Mouse (Mus musculus) stomach, postnatal 0 days (tissue): Measurements from ENCODE around the gene Tubg1. TPM values are rescaled to one million over a fixed set of nuclear protein-coding genes. Genes with fewer than 3 reads are reported as not detected.

Experiments
- ATAC-seq: fragments of 200-750 bp; cut with Nextera tagmentation; 2 replicates; pipeline ENCODE4 v1.8.0; 2017; ENCODE audit not compliant: low FRiP score, low TSS enrichment
- DNase-seq: peaks from one replicate; pipeline ENCODE4 v3.0.0-alpha.2; 2016; ENCODE audit warnings: low spot score
- H3K27ac ChIP-seq: fragments of 300-500 bp; sonication (generic); replicated peaks from 2 replicates; pipeline ENCODE4 v1.5.1; 2014; ENCODE audit warnings: mild to moderate bottlenecking, control low read depth
- H3K27me3 ChIP-seq: fragments of 300-500 bp; sonication (generic); 2 replicates; pipeline ENCODE4 v1.6.1; 2014; ENCODE audit warnings: low read length; ENCODE audit not compliant: control insufficient read depth, insufficient read depth
- H3K36me3 ChIP-seq: fragments of 300-500 bp; sonication (generic); 2 replicates; pipeline ENCODE4 v1.6.1; 2014; ENCODE audit warnings: low read length, mixed read lengths; ENCODE audit not compliant: control insufficient read depth, insufficient read depth
- H3K4me1 ChIP-seq: fragments of 300-500 bp; sonication (generic); replicated peaks from 2 replicates; pipeline ENCODE4 v1.6.1; 2014; ENCODE audit warnings: antibody characterized with exemption; ENCODE audit not compliant: control insufficient read depth, insufficient read depth
- H3K4me2 ChIP-seq: fragments of 300-500 bp; sonication (generic); replicated peaks from 2 replicates; pipeline ENCODE4 v1.6.1; 2014; ENCODE audit warnings: low read depth, mild to moderate bottlenecking, control low read depth, moderate library complexity
- H3K4me3 ChIP-seq: fragments of 300-500 bp; sonication (generic); 2 replicates; pipeline ENCODE4 v1.5.1; 2014; ENCODE audit warnings: low read depth, low read length, control low read depth
- H3K9ac ChIP-seq: fragments of 300-500 bp; sonication (generic); 2 replicates; pipeline ENCODE4 v1.6.1; 2014; ENCODE audit warnings: mild to moderate bottlenecking, low read length, control low read depth, mixed read lengths
- H3K9me3 ChIP-seq: fragments of 300-500 bp; sonication (generic); 2 replicates; pipeline ENCODE4 v1.6.1; 2016; ENCODE audit warnings: low read length; ENCODE audit not compliant: control insufficient read depth
- CTCF ChIP-seq: IDR thresholded peaks from 2 replicates; pipeline ENCODE4 v1.5.1; 2016; ENCODE audit warnings: antibody characterized with exemption, low read depth, mild to moderate bottlenecking, moderate library complexity
- EP300 ChIP-seq: optimal IDR thresholded peaks from 2 replicates; pipeline ENCODE3; 2016; ENCODE audit warnings: antibody characterized with exemption
- WGBS: fragments of 180-500 bp; shearing (Covaris S2); extraction: QIAGEN DNeasy Blood & Tissue Kit; methylation state at CpG from one replicate; pipeline ENCODE4 v1.1.7; 2014; 5-methylcytosine and 5-hydroxymethylcytosine counted together
- microRNA-seq: library from miRNA; unstranded; fragments of <30 nt; microRNA quantifications from one replicate; pipeline ENCODE4, GENCODE M21; 2016
- polyA plus RNA-seq: library from polyadenylated mRNA; unstranded; fragments of >200 nt; fragmentation: Nextera tagmentation; extraction: Ambion mirVana; gene quantifications from 2 replicates; pipeline ENCODE4 v1.2.1, GENCODE M21; 2015

Tubg1 gene
- polyA plus RNA-seq, 1 experiment from 2014 or later, result 29.8 TPM

GRCm38 (mm10) chr11:101174389-101174745, 54.6 kb downstream of the Tubg1 start:
- no peaks in the 10 kb centered on the region for H3K36me3 ChIP-seq
- H3K4me3 ChIP-seq, result peak overlapping the region; percentile 38
- DNase-seq (no peak), ATAC-seq (no peak)
- TF ChIP-seq CTCF, result no peak
- TF ChIP-seq EP300, result no peak
- H3K27ac ChIP-seq, result peak overlapping the region; percentile 87; the same call in 1 of the 2 replicates
- no peaks in the 10 kb centered on the region for H3K27me3 ChIP-seq
- peaks cover 20% of the 10 kb centered on the region for H3K4me1 ChIP-seq
- peak overlapping the region; percentile 54; the same call in 1 of the 2 replicates for H3K9ac ChIP-seq
- 47% methylated on average over 9 of the region's 9 CpGs for WGBS
- H3K4me2 ChIP-seq, result peak overlapping the region; percentile 73
- H3K9me3 ChIP-seq, result no peaks in the 10 kb centered on the region

GRCm38 (mm10) chr11:101174851-101175628, 55.3 kb downstream of the Tubg1 start, which contains the start of gene Ccr10:
TSS of gene Ccr10 (minus strand) at chr11:101175443.
- no peaks in the 10 kb centered on the region for H3K36me3 ChIP-seq
- 25% methylated on average over 14 of the region's 14 CpGs for WGBS
- H3K4me3 ChIP-seq, result peak within 1 kb of the TSS; percentile 38
- peak; percentile 13 for DNase-seq
- H3K9ac ChIP-seq, result peak within 1 kb of the TSS; percentile 54; the same call in 1 of the 2 replicates
- peak; percentile 75 for TF ChIP-seq CTCF
- TF ChIP-seq EP300, result no peak
- H3K27ac ChIP-seq, result peak within 1 kb of the TSS; percentile 87; the same call in 1 of the 2 replicates
- H3K4me1 ChIP-seq, result peaks cover 19% of the 10 kb centered on the region
- H3K4me2 ChIP-seq, result peak within 1 kb of the TSS; percentile 73
- no peak for ATAC-seq
- H3K27me3 ChIP-seq, result no peaks in the 10 kb centered on the region
- H3K9me3 ChIP-seq, result no peaks in the 10 kb centered on the region

- WGBS, result 11% methylated on average over 11 of the region's 11 CpGs
- H3K4me3 ChIP-seq, result peak overlapping the region; percentile 31
- TF ChIP-seq EP300 (no peak), CTCF (no peak)
- no peaks in the 10 kb centered on the region for H3K27me3 ChIP-seq
- H3K4me1 ChIP-seq, result peaks cover 19% of the 10 kb centered on the region
- H3K9ac ChIP-seq, result no peak overlapping the region
- H3K4me2 ChIP-seq, result peak overlapping the region; percentile 73
- ATAC-seq (no peak), DNase-seq (peak; percentile 20)
- H3K36me3 ChIP-seq, result no peaks in the 10 kb centered on the region
- H3K9me3 ChIP-seq, result no peaks in the 10 kb centered on the region
- no peak overlapping the region for H3K27ac ChIP-seq
These were observed 55.9 kb downstream of the Tubg1 start for GRCm38 (mm10) chr11:101175636-101176116.

Small RNA genes lying within 50 kb of the gene (microRNA-seq; reads per million reads assigned to microRNA genes)
- not detected for gene Gm27626

Other genes starting within 250 kb of the Tubg1 start
- gene Stat3, start 180.4 kb upstream of the Tubg1 start, polyA plus RNA-seq, result 47.7 and 55.1 TPM in 2 replicates
- 313 and 331 TPM in 2 replicates for gene Cavin1, start 149.1 kb upstream of the Tubg1 start, polyA plus RNA-seq
- 44.8 and 45.5 TPM in 2 replicates for gene Atp6v0a1, start 110.5 kb upstream of the Tubg1 start, polyA plus RNA-seq
- 16.0 and 17.1 TPM in 2 replicates for gene Naglu, start 49.9 kb upstream of the Tubg1 start, polyA plus RNA-seq
- 0.08 TPM in 1 of 2 replicates, not detected in the other for gene Hsd17b1, start 41.5 kb upstream of the Tubg1 start, polyA plus RNA-seq
- 26.4 and 26.8 TPM in 2 replicates for gene Coasy, start 37.4 kb upstream of the Tubg1 start, polyA plus RNA-seq
- gene Mlx, start 32.7 kb upstream of the Tubg1 start, polyA plus RNA-seq, result 42.3 and 42.4 TPM in 2 replicates
- 10.6 and 11.8 TPM in 2 replicates for gene Psmc3ip, start 24.5 kb upstream of the Tubg1 start, polyA plus RNA-seq
- 16.1 and 17.9 TPM in 2 replicates for gene Retreg3, start within 50 bp of the Tubg1 start, polyA plus RNA-seq
- gene Tubg2, start 36.0 kb downstream of the Tubg1 start, polyA plus RNA-seq, result 3.0 and 3.1 TPM in 2 replicates
- gene Cntnap1, start 50.6 kb downstream of the Tubg1 start, polyA plus RNA-seq, result 0.52 and 0.94 TPM in 2 replicates
- gene Plekhh3, start 51.4 kb downstream of the Tubg1 start, polyA plus RNA-seq, result 23.8 and 25.6 TPM in 2 replicates
- gene Ccr10, start 55.5 kb downstream of the Tubg1 start, polyA plus RNA-seq, result 0.16 and 0.24 TPM in 2 replicates
- gene Ezh1, start 106.5 kb downstream of the Tubg1 start, polyA plus RNA-seq, result 8.1 and 9.4 TPM in 2 replicates
- 62.3 and 64.9 TPM in 2 replicates for gene Ramp2, start 126.1 kb downstream of the Tubg1 start, polyA plus RNA-seq
- gene Vps25, start 133.8 kb downstream of the Tubg1 start, polyA plus RNA-seq, result 141 and 157 TPM in 2 replicates
- 15.9 and 18.4 TPM in 2 replicates for gene Wnk4, start 140.6 kb downstream of the Tubg1 start, polyA plus RNA-seq
- 0.30 and 0.33 TPM in 2 replicates for gene Cntd1, start 159.1 kb downstream of the Tubg1 start, polyA plus RNA-seq
- 175 and 180 TPM in 2 replicates for gene Coa3, start 159.2 kb downstream of the Tubg1 start, polyA plus RNA-seq
- gene Becn1, start 182.3 kb downstream of the Tubg1 start, polyA plus RNA-seq, result 102 and 110 TPM in 2 replicates
- 64.2 and 66.9 TPM in 2 replicates for gene Psme3, start 196.3 kb downstream of the Tubg1 start, polyA plus RNA-seq
- 0.39 and 0.41 TPM in 2 replicates for gene Aoc2, start 205.1 kb downstream of the Tubg1 start, polyA plus RNA-seq
- 5.1 TPM in 2 replicates for gene Aoc3, start 210.7 kb downstream of the Tubg1 start, polyA plus RNA-seq
- gene G6pc, start 247.6 kb downstream of the Tubg1 start, polyA plus RNA-seq, result 0.27 and 0.35 TPM in 2 replicates